Mouse (Mus musculus): ENCODE results near the gene Rnf224.

- TF ChIP-seq CTCF (IDR thresholded peaks at IDR 0.05; ENCODE audit: low read depth): no peak
- no peak for TF ChIP-seq EP300 (IDR thresholded peaks at IDR 0.05; ENCODE audit: low read depth)
These were observed 3.7 kb upstream of the Rnf224 start for GRCm38 (mm10) chr2:25240310-25240709.

Data from liver, embryonic 14.5 days (tissue).